Mouse (Mus musculus) CD4-positive, CD25-positive, alpha-beta regulatory T cell, adult 2 months (primary cell): ENCODE data around the gene Dpy30.

Experiments used
- DNase-seq: peaks from one replicate; pipeline ENCODE4 v3.0.0-alpha.2; 2012; ENCODE audit warnings: low read depth, low spot score

Gene Dpy30

GRCm38 (mm10) chr17:74264333-74265155 lies 59.2 kb downstream of the Dpy30 start:
- no peak for DNase-seq

- DNase-seq: peak; percentile 20
Measured at GRCm38 (mm10) chr17:74262415-74262814, 61.3 kb downstream of the Dpy30 start.
